Mouse (Mus musculus): ENCODE data around the gene Stam2.

The Stam2 gene

DNA sequence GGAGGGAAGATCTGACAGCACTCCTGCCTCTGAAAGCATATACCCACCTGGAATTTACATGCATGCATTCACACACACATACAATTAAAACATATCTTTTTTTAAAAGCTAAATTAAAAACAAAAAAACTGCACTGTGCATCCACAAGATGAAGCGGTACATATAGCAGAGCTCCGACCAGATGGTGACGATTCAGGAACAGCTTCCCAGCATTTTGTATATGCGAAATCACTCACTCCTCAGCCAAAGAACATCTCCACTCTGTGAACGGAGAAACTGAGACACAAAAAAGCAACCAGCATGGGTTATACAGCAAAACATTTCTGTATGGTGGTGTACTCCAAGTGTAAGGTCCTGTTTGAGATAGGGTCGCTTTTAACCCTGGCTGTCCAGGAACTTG is 11.2 kb downstream of the Stam2 start:
- no peak for DNase-seq (ENCODE audit: low spot score in 2 of 2)

DNA sequence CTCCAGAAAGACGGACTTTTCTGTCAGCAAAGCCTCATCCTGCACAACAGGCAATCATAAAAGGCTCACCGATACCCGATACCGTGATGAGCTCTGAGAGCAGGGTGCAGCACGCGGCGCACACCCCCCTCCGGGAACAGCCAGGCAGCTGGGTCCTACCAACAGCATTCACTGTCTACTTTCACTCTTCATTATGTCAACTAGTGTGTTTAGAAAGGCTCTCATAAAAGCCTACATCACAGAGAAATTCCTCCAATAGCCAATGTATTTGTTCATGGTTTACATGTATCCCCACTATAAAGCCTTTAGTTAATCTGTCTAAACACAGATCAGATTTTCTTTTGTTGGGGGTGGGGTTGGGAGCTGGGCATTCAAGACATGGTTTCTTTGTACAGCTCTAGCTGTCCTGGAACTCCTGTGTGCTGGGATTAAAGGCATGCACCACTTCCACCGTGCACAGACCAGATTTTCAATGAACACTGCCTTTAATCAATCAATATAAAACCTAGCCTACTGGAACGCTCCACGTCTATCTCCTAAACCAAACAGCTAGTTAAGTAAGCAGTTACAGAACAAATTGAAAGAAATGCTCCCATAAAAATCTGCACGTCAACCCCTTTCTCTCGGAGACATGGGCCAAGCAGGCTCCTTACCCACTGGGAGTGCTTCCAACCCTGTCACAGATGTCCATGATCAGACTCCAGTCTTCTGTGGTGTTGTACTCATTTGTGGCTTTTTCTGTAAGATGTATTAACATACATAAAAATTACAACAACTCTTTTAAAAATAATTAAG is 21.7 kb downstream of the Stam2 start:
- no peak for DNase-seq (ENCODE audit: low spot score in 2 of 2)

DNA sequence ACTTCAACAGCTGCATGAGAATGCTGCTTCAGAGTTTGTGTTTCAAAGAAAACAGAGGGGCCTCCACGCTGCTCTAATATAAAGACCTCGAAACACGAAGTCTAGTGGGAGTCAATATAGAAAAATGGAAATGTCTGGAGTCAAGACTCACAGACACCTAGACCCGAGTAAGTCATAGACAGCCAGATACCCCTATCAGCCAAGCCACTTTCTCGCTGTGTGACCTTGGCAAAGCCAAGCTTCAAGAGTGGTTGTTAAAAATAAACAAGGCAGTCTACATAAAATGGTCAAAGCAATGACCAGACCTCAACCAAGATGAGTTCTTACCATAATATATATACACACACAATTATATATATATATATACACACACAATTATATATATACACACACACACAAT is 25.0 kb downstream of the Stam2 start:
- no peak for DNase-seq (ENCODE audit: low spot score in 2 of 2)

DNA sequence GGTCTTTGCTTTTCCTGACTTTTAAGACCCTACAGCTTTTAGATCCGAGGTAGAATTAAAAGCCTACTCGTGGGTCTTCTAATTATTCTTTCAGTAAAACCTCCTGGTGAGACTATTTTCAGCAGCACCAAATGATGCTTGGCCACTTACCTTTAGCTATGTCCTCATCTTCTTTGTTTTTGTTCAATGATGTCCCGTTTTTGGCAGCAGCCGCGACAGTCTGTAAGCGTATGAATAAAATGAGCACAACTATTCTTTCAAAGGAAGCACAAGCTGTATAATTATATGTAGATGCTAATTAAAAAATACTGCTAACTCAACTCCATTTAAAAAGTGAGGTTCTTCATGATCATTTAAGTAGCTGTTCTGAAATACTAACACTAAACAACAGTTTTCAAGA is 26.5 kb downstream of the Stam2 start:
- no peak for DNase-seq (ENCODE audit: low spot score in 2 of 2)

DNA sequence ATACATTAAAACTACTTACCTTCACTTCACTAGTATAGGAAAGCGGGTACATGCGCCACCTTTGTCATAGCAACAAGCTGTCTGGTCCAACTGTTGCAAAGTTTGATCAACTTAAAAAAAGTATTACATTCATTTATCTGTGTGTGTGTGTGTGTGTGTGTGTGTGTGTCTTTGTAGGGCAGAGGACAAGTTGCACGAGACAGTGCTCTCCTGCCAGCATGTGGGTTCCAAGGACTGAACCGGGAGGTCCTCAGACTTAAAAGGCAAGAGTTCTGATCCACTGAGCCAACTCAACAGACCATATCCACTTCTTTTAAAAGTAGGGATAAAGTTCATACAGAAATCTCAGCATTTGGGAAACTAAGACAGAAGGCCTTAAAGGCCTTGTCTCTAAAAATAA is 28.0 kb downstream of the Stam2 start:
- no peak for DNase-seq (ENCODE audit: low spot score in 2 of 2)

DNA sequence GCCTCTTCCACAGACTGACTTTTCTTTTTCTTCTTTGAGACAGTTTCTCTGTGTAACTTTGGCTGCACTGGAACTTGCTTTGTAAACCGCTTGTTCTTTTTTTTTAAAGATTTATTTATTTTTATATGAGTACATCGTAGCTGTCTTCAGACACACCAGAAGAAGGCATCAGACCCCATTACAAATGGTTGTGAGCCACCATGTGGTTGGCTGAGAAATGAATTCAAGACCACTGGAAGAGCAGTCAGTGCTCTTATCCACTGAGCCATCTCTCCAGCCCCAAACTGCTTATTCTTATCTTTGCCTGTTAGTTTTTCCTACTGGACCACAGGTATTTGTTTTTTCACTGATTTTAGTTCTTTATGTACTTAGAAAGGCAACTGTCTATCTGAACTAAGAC is 31.3 kb downstream of the Stam2 start:
- DNase-seq (ENCODE audit: low spot score in 2 of 2), result no peak

DNA sequence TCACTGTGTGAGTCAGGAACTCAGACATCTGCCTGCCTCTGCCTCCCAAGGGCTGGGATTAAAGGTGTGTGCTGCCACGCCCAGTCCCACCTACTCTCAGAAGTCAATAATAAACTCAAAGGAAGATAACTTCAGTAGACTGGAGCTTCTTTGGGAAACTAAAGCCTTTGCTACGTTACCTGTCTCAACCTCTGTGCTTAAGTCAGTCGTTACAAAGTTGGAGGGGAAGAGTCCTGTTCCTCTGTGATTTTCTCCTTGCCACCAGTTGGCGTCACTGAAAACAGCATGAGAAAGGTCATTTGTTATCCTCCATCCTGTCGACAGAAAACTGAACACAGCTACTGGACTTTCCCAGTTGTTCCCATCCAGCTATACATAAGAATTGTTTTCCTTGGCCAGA is 32.7 kb downstream of the Stam2 start:
- no peak for DNase-seq (ENCODE audit: low spot score in 2 of 2)

DNA sequence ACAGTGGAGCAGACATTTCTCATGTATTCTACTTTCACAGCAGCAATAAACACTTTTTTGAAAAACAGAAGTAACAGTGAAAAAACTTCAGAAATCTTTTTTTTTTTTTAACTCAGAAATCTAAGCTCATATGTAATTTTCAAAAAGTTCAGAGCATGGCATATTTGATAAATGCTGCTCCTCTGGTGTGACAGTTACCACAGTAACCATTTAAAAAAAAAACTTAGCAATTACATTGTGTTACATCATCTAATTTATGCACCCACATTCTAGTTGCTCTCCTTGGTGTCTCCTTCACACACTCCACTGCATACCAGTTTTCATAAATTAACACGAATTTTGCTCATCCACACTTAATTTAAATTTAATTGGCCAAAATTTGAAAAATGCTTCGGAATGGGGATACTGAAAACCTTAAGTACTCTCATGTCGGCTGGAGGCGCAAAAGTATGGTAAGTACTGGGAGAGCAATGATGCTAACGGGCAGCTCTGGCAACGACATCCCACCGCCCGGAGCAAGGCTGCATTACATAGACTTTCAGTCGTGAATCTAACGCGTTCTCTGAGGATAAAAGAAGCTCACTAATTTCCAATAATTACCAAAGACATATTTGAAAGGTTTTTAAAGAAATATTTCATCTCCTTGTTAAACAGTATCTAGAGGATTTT is 40.6 kb downstream of the Stam2 start:
- DNase-seq (ENCODE audit: low spot score in 2 of 2), result no peak

DNA sequence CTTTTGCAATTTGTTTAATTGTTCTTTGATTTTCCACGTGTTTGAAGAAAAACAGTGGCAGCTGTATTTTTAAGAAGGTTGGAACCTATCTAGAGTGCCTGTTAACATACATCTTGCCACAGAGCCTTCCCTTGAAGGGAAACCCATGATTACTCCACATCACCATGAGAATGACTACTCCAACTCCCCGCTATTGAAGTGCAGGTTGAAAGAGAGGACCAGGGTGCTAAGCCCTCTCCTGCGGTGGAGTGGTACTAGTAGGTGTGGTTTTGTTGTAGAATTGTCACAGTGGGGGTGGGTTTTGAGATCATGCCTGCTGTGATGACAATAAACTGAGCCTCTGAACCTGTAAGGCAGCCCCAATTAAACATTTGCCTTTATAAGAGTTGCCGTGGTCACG is 41.7 kb downstream of the Stam2 start:
- no peak for DNase-seq (ENCODE audit: low spot score in 2 of 2)

DNA sequence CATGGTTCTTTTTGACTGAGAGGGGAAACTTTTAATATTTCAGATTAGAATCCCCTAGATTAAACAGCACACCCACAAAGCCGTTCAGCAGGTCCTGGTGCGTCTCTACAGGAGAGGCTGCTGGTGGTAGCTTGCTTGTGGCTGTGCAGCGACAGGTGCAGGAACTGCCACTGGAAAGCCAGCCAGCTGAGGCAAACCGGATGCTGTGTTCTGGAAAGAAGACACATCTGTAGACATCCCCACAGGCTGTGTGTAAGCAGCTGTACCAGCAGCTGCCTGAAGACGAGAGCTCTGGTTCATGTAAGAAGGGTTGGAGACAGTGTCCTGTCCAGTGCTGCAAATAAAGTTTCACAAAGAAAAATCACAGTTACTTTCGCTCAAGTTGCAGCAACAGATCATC is 47.5 kb downstream of the Stam2 start:
- DNase-seq (ENCODE audit: low spot score in 2 of 2), result no peak

DNA sequence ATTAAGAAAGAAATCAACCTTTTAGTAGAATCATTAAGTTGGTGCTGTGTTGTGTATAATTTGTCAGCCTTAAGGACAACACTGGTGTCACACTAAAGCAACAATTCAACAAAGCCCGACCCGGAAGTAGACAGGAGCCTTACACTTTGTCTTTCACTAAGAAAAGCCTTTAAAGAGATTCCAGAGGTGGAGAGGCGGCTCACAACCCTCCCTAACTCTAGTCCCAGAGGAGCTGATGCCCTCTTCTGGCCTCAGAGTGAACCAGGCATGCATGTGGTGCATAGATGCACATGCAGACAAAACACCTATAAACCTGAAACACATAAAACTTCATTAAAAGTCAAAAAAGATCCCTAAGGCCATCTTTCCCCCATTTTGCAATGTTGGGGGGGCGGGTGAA is 50.3 kb downstream of the Stam2 start:
- no peak for DNase-seq (ENCODE audit: low spot score in 2 of 2)

DNA sequence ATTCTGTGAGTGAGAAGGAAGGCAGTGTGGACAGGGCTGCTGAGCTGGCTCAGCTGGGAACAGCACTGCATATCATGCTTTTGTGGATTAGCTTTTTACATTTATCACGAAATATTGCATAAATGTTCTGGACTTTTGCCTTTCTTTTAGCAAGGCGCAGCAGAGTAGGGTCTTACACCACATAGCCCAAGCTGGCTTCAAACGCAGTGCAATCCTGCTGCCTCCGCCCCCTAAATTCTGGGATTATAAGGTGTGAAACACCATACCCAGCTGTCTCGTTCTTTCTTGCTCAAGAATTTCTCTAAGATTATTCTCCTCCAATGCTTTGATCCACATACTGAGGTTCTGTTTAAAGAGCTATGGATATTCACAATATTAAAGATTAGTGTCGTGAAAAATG is 55.5 kb downstream of the Stam2 start:
- DNase-seq (ENCODE audit: low spot score in 2 of 2), result no peak

DNA sequence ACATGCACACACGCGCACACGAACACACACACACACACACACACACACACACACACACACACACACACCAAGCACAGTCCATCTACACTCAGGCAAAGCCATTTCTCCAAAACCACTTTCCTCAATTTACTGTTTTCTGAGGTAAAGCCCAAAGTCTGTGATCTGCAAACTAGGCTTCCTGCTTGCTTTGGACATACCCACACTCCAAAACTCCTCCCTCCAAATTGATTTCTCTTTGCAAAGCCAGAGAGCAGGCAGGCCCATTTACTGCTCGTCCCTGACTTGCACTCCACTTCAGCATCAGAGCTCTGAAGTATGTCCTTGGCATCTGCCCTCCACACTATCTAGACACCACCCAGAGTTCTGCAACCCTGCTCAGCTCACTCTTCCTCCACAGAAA is 64.5 kb downstream of the Stam2 start:
- DNase-seq (ENCODE audit: low spot score in 2 of 2), result no peak

DNA sequence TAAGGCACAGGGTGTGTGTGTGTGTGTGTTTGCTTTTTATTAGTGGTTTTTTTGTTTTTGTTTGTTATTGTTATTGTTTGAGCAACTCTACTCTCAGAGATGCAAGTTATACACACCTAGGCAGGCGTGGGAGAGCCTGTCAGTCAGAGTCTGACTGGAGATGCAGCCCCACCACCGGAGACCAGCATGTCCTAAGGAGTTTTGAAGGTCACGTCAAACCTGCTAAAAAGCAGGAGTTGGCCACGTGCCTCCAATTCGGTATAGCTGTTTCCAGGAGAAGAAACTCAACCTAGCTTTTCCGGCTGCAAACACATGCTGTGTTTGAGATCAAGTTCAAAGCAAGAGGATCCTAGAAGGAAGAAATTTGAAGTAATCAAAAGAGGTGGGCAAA is 65.2 kb downstream of the Stam2 start:
- DNase-seq (ENCODE audit: low spot score in 2 of 2), result peak in 1 of 2 experiments; percentile 37

DNA sequence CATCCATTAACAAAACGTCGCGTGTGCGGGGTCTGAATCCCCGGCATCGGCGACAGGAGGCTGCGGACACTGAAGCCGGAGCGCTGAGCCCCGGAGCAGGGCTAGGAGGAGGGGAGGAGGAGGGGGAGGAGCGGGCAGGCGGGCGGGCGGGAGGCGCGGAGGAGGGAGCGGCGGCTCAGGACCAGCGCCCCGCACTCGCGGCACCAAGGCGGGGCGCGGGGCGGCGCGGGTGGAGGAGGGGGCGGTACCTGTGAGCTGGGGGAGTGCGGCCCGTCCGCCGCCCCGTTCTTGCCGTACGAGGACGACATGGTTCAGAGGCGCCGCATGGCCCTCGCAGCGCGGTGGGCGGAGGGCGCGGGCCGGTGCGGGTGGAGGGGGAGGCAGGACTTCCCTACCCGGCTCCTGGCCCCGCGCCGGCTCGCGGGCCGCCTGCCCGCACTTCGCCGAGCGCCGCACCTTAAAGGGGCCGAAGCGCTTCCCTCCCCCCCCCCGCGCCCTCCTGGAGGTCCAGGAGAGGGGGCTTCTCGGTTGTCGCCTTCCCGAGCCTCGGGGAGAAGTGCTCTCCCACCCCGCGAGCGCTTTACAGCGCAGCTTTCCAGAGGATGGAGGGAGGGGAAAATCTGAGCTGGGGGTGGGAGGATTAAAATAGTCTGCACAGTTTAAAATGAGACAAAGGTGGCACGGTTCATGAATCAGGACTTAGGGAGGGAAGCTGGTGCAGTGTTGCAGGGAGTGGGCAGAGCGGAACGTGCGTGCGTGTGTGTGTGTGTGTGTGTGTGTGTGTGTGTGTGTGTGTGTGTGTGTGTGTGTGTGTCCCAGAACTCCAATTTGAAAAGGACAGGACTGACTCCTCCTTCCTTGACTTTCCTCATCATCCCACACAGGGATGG is 65.8 kb downstream of the Stam2 start, which contains the start of gene Cacnb4:
Cacnb4 (minus strand) TSS at position 809 of the 890 bp plus-strand sequence.
- peak; percentile 47 to 69 for DNase-seq (ENCODE audit: low spot score in 2 of 2)

DNA sequence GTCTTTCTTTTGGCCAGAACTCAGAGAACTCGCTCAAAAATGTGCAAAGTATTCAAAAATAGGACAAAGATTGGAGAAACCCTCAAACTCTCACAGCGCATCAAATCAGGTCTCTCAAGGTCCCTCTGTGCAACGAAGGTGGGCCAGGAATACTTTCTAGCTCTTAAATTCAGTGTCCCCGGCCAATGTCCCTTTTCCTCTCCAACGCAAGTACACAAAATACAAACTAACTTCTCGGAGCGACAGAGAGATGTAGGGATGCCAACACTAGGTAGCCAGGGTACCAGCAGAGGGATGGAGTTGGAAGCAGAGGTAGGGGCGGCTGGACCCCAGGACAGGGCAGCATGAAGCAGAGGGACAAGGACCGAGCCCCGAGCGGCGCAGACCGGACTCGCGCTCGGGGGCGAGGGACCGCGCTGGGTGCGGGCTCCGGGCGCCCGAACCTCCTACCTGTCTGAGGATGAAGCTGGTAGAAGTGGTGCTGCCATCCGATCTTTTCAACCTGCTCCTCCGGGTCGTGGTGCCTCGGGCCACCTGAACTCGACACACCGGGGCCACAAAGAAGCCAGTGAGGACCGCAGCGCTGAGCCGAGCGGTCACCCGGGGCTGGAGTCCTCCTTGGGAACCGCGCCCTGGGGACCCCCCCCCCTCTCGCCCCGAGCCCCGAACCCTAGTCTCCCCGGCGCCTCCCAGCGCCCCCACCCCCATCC is 66.6 kb downstream of the Stam2 start:
- no peak for DNase-seq (ENCODE audit: low spot score in 2 of 2)

DNA sequence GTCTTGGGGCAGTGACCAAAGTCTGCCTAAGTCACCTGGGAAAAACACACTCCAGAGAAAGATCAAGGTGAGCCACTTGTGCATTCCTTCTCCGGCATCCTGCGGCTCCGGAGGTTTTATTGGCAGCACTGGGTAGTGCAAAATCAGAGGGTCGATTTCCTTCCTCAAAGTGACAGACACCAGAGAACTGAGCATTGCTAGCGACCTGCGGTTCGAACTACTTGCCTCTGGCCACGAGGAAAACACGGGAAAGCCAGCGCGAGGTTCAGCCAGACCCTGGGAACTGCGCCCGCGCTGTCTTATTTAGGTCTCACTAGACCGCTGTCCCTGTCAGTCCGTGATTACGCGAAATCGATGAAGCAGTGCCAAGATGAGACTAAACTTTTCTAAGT is 67.2 kb downstream of the Stam2 start:
- DNase-seq (ENCODE audit: low spot score in 2 of 2), result peak; percentile 39 to 43

DNA sequence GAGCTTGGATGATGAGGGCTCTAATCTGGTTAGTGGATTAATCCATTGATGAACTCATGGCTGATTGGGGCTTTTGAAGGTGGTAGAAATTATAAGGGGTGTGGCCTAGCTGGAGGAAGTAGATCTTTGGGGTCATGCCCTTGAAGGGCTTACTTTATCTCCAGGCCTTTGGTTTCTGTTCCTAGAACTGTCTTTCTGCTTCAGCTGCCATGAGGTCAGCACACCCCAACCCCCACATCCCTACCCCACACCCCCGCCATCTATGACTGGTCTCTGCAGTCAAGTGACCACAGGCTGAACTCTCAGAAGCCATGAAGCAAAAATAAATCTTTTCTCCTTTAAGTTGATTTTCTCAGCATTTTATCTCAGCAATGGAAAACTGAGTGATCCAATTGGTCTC is 68.9 kb downstream of the Stam2 start:
- DNase-seq (ENCODE audit: low spot score in 2 of 2), result no peak

DNA sequence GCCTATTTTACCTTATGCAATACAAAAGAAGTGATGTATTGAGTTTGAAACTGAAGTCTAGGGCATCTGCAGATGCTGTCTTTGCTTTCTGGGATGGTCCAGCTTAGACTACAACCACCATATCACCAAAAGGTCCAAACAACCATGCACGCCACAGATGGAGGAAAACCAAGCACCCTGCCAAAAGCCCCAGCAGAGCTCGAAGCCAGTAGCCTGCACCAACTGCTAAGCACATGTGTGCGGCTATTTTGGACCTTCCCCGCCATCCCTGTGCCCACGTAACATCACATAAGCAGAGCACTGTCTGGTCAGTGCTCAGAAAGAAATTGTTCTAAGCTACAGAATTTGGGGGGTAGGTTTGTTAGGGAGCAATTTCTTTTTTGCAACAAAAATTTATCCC is 71.3 kb downstream of the Stam2 start:
- DNase-seq (ENCODE audit: low spot score in 2 of 2), result peak in 1 of 2 experiments; percentile 79

DNA sequence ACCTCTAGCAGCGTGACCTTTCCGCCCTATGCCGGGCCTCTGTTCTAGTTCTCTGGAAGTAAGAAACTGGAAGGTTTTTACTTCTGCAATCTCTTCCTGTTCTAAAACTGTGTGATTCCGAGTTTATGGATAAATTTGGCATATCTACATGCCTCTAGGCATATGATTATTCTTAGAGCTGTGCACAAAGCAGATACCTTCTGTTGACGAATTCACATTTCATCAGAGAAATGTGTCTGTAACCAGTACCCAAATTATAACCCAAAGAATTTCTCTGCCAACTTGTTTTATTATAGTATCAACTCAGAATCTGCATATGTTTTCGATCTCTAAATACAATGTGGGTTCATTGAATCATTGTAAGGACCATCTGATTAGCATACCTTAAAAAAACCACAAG is 73.6 kb downstream of the Stam2 start:
- DNase-seq (ENCODE audit: low spot score in 2 of 2), result no peak

DNA sequence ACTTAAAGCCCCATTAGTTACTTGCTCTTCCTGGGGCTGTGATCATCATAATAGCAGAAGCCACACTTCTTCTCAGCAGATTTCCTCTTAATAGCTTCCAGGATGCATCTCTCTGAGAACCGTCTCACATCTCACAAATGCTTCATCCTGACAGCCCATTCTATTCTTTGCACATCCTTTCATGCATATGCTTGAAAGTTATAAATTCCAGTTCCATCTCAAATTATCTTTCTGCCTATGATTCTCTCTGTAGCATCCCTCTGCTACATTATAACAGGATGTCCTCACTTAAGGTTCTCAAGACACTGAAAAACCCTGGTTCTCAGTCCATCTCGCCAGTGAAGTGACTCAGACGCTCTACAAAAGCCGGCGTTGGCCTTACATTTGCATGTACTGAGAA is 85.4 kb downstream of the Stam2 start:
- no peak for DNase-seq (ENCODE audit: low spot score in 2 of 2)

DNA sequence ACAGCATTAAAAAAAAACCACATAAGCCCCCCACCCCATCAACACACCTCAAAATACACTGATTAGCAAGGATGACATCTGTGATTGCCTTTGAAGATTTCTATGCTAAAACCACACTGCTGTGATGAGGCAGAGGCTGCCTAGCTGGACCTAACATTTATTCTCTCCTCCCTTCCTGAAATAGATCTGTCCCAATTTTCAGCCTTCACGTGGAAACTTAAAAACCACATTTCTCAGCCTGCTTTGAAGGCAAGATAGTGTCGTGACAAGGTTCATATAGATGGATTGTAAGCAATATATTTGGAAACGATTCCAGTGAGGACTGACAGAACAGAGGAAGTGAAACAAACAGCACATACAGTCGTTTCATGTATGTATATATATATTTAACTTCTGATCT is 87.5 kb downstream of the Stam2 start:
- DNase-seq (ENCODE audit: low spot score in 2 of 2), result no peak

Measured in frontal cortex, postnatal 36 days (tissue).